Mouse (Mus musculus) testis, postnatal 10 days (tissue): ENCODE data around the gene Ptov1.
A peak's percentile ranks its signal among the peaks of the same experiment; 100 is the strongest.

Experiments used
- DNase-seq: peaks from one replicate; pipeline ENCODE4 v3.0.0; 2021; ENCODE audit warnings: low spot score

Ptov1 gene

GRCm38 (mm10) chr7:44857905-44858304, 11.7 kb downstream of the Ptov1 start:
- no peak for DNase-seq

- peak; percentile 82 for DNase-seq
Measured at GRCm38 (mm10) chr7:44857042-44857552, 12.5 kb downstream of the Ptov1 start, which contains the start of gene Pnkp. Gene Pnkp, plus strand, starts transcription at chr7:44857139.

GRCm38 (mm10) chr7:44856265-44856916, 13.2 kb downstream of the Ptov1 start:
- no peak for DNase-seq

- no peak for DNase-seq
Measured at GRCm38 (mm10) chr7:44855036-44855435, 14.6 kb downstream of the Ptov1 start.

- peak; percentile 87 for DNase-seq
Measured at GRCm38 (mm10) chr7:44854356-44855031, 15.1 kb downstream of the Ptov1 start.

- DNase-seq: no peak
Measured at GRCm38 (mm10) chr7:44853596-44854355, 15.8 kb downstream of the Ptov1 start.

- no peak for DNase-seq
Measured at GRCm38 (mm10) chr7:44853065-44853464, 16.5 kb downstream of the Ptov1 start.

GRCm38 (mm10) chr7:44852259-44853027, 17.1 kb downstream of the Ptov1 start:
- DNase-seq: no peak

GRCm38 (mm10) chr7:44851625-44852234, 17.9 kb downstream of the Ptov1 start:
- no peak for DNase-seq

- DNase-seq: no peak
Measured at GRCm38 (mm10) chr7:44850789-44851624, 18.6 kb downstream of the Ptov1 start.

GRCm38 (mm10) chr7:44850146-44850545, 19.4 kb downstream of the Ptov1 start:
- peak; percentile 85 for DNase-seq

GRCm38 (mm10) chr7:44849416-44850111, 20.0 kb downstream of the Ptov1 start:
- DNase-seq: peak; percentile 89

GRCm38 (mm10) chr7:44848561-44849415, 20.8 kb downstream of the Ptov1 start, which contains the start of the genes Akt1s1 and Tbc1d17:
Gene Akt1s1, plus strand, starts transcription at chr7:44848991.
Gene Tbc1d17, minus strand, starts transcription at chr7:44849079.
- peak; percentile 98 for DNase-seq

GRCm38 (mm10) chr7:44847772-44848171, 21.8 kb downstream of the Ptov1 start:
- DNase-seq: no peak

- DNase-seq: no peak
Measured at GRCm38 (mm10) chr7:44846804-44847203, 22.8 kb downstream of the Ptov1 start.

- DNase-seq: no peak
Measured at GRCm38 (mm10) chr7:44845006-44845405, 24.6 kb downstream of the Ptov1 start.

- DNase-seq: no peak
Measured at GRCm38 (mm10) chr7:44841825-44842463, 27.6 kb downstream of the Ptov1 start.

GRCm38 (mm10) chr7:44840426-44840825, 29.2 kb downstream of the Ptov1 start:
- no peak for DNase-seq
